Mouse (Mus musculus): ENCODE measurements around the gene Cntn5.

The Cntn5 gene

GRCm38 (mm10) chr9:10170526-10170925, 734.0 kb downstream of the Cntn5 start:
- no peak for DNase-seq

DNA sequence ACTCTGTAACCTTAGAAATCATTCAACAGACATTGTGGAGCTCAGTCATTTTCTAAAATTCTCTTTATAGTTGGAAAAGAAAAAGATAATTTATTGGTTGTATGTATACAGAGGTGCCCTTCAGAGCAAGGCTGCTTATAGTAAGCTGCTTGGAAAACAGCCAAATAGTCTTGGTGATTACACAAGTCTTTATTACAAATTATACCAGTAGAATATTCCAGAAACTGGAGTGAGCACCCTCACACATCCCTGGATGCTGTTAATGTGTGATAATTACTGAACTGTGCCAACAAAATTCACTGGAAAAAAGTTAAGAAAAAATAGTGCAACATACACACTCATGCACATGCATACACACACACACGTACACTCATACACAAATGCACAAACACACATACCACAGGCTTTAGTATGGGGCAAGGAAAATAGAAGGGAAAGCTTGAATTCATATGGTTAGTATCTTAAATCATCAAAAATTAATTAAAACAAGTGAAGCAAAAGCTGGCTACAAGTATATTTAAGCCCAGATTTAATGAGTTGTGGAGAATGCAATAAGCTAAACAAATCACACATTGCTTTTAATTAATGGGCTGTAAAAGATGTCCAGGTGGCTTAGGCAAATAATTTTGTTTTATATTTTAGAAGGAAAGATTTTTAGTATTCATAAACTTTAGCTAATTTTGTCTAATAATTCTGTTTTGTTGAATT, 783.1 kb downstream of the Cntn5 start:
- DNase-seq: no peak

DNA sequence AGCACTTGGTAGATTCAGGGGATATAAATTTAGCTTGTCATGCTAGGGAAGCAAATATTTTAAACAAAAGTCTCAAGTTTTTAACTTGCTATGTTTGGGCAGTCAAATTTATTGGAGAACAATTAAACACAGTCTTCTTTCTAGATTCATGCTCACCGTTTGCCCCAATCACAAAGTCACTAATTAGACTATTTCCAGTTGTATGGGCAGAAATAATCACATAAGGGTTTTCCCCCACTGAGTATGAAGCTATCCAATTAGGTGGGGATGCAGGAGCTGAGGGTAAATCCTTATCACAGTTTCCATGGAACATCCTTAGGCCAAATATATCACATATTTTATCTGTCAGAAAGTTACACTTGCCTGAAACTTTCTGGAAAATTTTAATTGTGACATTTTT, 788.0 kb downstream of the Cntn5 start:
- no peak for DNase-seq

DNA sequence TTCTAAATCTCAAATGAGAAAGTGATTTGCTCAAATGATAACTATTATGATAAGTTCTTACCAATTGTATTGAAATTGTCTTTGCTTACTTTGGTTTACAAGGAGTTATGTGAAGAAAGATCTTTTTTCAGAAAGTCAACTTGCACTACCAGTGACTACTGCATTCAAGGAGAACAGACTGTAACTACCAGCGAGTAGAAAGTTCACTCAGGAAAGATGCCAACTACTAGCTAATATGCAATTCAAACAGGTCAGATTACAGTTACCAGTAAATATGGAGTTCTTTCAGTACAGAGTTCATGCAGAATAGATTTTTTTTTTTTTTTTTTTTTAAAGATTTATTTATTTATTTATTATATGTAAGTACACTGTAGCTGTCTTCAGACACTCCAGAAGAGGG, 795.4 kb downstream of the Cntn5 start:
- DNase-seq: no peak

DNA sequence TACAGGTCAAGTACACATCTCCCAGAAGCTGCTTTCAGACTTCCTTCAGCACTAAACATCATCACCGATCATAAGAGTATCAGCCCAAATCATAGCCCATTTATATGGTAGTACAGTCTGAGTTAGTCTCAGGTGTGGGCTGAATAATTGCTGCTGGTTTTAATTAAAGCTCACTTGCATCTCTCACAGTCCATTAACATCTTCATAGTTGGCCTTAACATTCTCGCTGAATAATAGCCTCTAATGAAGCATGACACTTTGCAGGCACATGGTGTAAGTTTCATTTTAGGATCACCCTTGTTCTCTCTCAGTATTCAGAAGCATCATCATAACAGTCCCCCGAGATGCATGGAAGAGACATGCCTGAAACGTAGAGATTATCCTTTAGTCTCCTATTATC, 796.7 kb downstream of the Cntn5 start:
- no peak for DNase-seq

GRCm38 (mm10) chr9:10101812-10102440, 802.6 kb downstream of the Cntn5 start:
- no peak for DNase-seq

DNA sequence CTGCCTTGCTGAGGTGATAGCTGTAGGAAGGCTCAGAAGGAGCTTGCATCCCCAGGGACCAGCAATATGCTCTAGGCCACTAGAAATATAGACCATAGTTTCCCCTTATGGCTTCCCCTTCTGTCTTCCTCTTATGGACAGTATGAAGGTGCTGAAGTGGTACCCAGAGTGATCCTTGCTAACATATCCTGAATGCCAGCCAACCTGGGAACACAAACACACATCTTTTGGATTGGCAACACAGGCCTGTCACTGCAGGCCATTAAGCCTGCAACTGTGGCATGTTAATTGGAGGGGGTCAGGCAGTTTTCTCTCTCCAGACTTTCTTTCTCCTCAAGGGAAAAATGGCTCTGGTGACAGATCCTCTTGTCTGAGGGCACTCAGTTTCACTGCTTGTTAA, 828.3 kb downstream of the Cntn5 start:
- no peak for DNase-seq

DNA sequence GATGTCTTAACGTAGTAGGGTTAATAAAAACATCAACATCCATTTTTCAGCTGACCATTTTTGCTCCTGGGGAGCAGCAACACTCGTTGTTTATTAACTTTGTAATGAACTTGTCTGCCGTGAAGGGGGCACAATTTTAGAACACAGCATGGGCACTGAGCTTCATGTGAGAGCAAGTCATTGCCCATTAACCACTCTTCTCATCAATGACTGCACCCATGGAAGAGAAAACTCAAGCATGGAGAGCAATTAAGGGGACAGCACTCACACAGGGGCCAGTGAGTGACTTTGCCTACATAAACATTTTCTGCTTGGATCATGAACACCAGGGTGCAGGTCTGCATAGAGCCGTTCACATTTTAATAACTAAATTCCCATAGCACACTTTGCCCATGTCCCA, 831.2 kb downstream of the Cntn5 start:
- DNase-seq: no peak

DNA sequence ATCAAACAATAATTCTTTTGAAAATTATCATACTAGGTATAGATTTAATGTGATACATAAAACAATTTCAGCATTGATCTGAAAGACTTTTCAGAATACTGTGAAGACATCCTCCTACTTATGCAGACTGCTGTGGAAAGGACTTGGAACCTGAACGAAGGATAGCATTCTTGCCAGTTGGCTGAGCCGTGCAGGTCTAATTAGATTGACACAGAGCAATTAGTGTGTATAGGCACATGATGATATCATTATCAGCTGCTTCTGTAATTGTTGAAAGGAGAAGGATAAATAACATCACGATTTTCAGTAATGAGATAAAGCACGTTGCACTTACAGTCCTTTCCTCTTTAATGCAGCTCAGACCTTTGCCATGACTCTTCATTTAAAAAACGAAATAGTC, 831.7 kb downstream of the Cntn5 start:
- no peak for DNase-seq

DNA sequence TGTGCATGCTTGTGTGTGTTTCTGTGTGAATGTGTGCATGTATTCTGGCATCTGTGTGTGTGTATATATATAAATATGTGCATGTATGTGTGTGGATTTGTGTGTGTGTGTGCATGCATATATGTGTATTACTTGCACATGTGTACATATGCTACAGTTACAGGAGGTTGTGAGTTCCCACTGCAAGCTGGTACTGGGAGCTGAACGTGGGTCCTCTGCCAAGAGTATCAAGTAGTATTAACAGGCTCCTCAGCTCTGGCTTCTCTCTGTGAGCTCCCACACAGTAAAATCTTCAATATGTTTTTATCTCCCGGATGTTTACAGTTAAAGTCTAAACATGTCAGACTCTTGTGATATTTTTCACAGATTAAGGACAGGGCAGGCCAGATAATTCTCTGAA, 833.3 kb downstream of the Cntn5 start:
- no peak for DNase-seq

- no peak for DNase-seq
Observed at GRCm38 (mm10) chr9:10044969-10045789, 859.4 kb downstream of the Cntn5 start.

GRCm38 (mm10) chr9:10043001-10043400, 861.6 kb downstream of the Cntn5 start:
- no peak for DNase-seq

DNA sequence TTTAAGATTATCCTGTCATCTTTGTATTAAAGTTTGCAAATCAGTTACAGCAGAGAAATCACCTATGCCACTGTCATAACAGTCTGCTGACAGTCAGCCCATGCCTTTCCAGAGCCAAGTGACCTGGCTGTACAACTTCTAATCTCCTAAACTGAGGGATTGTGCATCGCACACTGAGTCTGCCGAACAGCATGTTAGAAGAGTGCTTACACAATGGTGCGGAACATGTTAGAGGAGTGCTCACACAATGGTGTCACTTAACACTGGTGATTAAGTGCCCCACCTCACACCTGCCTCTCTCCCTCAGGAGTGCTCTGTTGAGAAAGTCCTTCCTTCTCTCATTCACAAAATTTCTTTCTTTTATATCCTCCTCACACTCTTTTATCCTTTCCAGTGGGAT, 889.4 kb downstream of the Cntn5 start:
- no peak for DNase-seq

- DNase-seq: no peak
Observed at GRCm38 (mm10) chr9:9984028-9984427, 920.5 kb downstream of the Cntn5 start.

DNA sequence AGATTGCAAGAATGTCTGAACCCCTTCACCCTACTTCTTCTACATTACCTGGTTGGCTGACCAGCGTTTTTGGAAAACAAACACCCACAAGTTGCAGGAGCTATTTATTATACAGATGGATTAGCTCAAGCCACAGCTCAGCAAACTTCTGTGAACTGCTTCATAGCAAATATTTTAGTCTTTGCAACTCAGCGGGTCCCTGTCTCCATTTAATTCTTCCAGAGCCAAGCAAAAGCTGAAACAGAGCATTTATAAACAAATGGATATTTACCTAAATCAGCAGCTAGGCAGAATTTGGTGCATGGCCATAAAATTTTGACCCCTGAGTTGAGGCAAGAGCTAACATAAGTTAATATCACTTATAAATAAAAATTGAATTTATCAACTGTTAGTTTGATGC, 921.4 kb downstream of the Cntn5 start:
- no peak for DNase-seq

GRCm38 (mm10) chr9:9965370-9965769, 939.2 kb downstream of the Cntn5 start:
- DNase-seq: no peak

DNA sequence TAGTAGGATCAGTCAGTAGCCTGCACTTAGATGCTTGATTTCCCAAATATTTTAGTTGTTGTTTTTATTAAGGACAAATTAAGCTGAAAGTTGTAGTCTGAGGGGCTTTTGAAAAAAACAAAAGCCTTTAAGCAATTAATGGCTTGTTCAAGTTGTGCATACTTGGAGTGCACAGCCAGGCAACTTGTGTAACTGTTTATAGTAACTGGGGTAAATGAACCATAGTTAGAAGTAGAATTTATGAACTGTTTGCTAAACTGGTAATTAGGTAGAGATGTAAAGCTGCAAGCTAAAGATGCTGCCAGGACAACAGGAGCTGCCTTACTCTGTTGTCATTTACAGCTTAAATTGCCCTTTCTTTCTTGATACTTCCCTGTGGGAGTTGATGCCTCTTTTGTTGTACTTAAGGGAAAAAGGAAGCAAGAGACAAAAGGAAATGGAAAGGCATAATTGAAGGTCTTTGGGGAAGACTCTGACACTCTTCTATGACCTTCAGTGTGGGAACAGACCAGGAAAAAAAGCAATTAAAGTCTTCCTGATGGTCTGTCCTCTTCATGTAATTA, 943.9 kb downstream of the Cntn5 start:
- DNase-seq: no peak

GRCm38 (mm10) chr9:9949346-9949745, 955.2 kb downstream of the Cntn5 start:
- no peak for DNase-seq

DNA sequence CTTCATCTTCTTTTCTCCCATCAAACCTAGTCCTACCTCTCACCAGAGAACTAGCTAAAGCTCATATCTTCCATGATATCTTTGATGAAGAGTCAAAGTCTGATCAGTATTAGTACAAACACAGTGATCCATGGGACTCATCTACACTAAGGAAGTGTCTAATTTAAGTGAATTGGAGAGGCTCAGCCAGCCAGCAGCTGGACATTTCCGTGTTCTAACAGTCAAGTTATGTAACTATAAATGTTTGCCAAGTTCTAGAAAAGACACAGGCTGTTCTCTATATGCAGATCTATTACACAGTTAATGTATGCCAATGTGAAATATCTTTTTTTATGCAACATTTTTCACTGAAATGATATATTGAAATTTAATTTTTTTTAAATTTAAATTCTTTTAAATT, 959.7 kb downstream of the Cntn5 start:
- no peak for DNase-seq

GRCm38 (mm10) chr9:9937444-9938436, 966.8 kb downstream of the Cntn5 start:
- no peak for DNase-seq

DNA sequence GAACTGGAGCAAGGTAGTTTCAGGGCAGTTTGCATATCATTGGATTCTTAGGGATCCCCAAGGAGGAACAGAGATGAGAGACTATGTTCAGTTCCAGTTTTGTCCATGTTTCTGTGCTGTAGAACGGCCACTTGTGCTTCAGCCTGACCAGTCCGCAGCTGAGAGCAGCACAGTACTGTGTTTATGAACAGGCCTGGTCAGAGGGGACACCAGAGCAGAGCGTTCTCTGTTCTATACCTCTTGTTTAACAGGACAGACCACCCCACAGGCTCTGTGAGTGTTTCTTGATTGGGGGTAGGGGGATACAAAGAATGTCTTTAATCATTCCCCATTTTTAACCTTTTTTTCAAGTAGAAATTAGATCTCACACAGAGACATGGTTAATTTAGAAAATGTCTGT, 984.0 kb downstream of the Cntn5 start:
- DNase-seq: no peak

- DNase-seq: no peak
Observed at GRCm38 (mm10) chr9:9899070-9899469, 1005.5 kb downstream of the Cntn5 start.
